Mouse (Mus musculus) cortical plate, adult 2 months (tissue): ENCODE measurements around the gene Spocd1.

Experiments
- CTCF ChIP-seq: fragments of 200-500 bp; IDR thresholded peaks from 2 replicates; pipeline ENCODE4 v1.5.1; 2011; ENCODE audit warnings: mild to moderate bottlenecking, control low read depth, low read length; ENCODE audit not compliant: insufficient read depth; ENCODE audit errors: extremely low read depth
- POLR2A ChIP-seq: fragments of 200-500 bp; IDR thresholded peaks from 2 replicates; pipeline ENCODE4 v1.6.1; 2011; ENCODE audit warnings: mild to moderate bottlenecking, low read length, control low read depth; ENCODE audit not compliant: insufficient read depth; ENCODE audit errors: extremely low read depth

DNA sequence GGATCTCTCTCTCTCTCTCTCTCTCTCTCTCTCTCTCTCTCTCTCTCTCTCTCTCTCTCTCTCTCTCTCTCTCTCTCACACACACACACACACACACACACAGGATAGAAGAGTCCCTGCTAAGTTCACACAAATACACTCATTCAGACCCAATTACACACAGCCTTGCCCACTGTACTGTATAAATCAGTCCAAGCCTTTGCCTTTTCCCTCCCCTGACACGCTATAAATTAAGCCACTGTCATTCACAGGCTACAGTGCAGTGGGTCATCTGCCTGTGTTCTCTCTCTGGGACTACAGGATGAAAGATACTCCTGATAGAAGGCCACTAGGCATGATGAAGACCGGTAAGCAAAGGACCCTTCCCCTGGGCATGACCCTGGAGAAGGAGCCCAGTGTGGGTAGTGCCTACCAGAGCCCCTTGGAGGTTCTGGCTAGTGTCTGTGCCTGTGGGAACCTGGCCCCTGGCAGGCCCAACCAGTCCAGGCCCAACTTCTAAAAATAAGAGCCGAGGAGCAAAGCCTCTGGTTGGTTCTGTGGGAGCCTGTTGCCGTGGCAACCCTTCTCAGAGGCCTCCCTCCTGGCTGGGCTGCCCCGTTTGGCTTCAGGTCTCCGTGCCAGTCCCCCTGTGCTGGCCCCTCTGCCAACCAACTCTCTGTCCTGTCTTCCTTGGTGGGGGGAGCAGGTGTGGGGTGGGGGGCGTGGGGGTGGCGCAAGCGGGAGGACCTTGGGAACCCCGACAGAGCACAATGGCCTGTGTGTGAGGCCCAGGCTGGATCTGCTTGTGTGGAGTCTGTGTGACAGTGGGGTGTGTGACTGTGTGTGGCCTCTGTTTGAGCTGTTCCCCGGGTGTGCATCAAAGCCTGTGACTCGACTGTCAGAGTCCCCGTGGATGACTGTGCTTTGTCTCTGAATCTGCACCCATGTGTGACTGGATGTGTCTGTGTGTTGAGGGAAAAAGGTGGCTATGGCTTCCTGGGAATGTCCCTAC is 38.3 kb downstream of the Spocd1 start:
- TF ChIP-seq CTCF (no peak), POLR2A (no peak)
